Mouse (Mus musculus): ENCODE measurements around the gene Crbn.

Crbn gene

DNA sequence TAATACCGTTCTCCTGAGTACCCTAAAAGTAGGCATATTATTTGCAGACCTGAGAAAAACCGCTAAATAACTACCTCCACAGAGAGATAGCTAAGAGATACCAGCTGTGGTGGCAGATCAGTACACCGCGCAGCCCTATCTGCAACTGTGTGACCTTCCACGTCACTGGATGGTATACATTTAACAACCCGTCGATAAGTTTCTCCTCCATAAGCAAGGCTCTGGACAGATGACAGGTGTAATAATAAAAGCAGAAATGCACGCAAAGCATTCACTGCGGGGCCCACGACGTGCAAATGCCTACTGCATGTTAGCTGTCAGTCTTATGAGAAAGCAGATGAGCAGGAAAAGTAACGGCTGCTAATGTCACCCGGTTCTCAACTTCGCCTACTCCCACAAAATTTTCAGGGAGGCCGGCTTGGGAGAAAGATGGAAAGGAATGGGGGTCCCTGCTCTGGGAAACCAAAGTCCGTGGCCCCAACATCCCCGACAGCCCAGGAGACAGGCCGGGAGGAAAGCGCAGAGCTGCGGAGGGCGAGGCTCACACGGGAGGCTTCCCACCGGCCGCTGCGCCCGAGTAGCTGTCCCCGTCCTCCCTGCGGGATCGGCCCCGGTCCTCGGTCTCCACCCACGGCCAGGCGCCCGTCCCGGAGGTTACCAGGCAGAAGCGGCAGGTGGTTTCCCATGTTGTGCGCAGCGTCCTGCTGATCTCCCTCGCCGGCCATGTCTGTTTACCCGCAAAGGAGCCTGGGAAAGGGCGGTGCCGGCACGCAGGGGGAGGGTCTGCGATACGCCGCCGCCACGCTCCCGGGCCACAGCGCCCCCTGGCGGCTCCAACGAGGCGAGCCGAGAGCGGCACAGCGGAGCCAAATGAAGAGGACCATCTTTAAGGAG lies at the start of gene Crbn:
TSS of gene Crbn (minus strand) at position 745 of the 894 bp plus-strand sequence.
- in situ Hi-C loops (cut with MboI), result loop anchor here (10.0 to 25.0 kb wide), 2 partner anchors 135 to 1263 kb away; partner anchors contain the start of gene Setmar

DNA sequence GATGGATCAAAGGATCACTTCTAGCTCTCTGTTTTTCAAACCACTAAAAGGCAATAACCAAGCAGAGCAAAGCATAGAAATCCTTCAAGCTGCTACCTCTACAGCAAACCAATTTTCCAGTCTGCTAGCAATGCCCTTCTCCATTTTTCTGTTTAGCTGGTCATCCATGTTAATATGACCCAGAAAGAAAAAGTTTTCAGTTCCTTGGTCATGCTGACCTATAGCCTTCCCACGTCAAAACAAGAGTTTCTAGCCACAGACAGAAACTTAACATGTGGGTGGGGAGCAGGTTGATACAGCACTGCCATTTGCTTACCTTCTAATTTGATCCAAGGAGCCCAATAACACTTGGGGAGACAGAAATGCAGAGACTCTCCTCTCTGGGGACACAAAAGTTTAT lies 40.3 kb upstream of the Crbn start:
- in situ Hi-C loops (cut with MboI), result no loop called here

DNA sequence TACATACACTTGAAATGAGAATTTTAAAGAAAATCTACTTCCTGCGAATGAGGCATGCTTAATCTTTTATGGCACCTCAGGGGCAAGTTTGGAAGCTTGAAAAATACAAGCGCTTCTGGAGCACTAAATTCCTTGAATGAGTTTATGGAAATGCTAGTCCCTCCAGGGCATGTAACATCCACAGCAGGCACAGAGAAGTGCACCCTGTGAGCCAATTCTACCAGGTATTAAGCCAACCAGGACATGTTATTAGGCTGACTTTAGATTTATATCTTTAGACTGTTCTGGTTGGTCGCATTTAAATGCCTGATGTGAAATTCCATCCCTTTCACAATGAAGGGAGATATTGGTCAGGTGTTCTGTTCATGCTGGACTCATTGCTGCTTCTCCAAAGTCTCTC lies 38.2 kb upstream of the Crbn start:
- in situ Hi-C loops (cut with MboI), result no loop called here

DNA sequence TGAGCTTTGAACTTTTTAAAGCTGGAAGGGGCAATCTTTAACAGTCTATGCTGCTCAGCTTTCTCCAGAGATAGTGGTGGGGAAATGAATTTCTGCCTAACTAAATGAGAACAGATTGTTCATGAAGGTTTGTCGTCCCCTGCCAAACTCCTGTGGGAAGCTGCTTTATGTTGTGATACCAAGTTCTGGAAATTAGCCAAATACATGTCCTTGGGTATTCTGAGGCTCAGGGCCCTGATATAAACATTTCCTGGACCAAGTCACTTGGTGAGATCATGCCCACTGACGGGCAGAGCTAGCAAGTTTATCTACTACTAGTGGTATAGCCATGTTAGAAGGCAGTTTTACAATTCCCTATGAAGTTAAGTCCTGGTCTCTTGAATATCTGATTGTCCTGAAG lies 35.4 kb upstream of the Crbn start:
- in situ Hi-C loops (cut with MboI), result no loop called here

DNA sequence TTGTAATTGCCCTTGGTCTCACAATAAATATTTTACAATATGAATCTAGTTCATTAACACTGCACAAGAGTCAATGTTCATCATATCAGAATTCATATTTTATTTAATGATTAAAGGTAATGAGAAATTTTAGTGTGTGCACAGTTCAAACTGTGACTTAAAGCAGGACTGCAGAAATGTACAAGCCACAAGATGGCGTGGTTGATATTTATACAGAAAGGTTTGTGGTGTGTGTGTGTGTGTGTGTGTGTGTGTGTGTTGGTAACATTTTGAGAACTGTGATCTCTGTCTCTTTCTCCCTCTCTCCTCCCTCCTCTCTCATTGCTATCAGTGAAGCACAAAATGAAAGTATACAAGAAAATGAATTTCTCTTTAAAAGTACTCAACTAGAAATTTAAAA lies 22.5 kb upstream of the Crbn start:
- in situ Hi-C loops (cut with MboI), result loop anchor here (25.0 kb wide), 1 partner anchor 1240 kb away; the partner anchor contains the start of gene Setmar

DNA sequence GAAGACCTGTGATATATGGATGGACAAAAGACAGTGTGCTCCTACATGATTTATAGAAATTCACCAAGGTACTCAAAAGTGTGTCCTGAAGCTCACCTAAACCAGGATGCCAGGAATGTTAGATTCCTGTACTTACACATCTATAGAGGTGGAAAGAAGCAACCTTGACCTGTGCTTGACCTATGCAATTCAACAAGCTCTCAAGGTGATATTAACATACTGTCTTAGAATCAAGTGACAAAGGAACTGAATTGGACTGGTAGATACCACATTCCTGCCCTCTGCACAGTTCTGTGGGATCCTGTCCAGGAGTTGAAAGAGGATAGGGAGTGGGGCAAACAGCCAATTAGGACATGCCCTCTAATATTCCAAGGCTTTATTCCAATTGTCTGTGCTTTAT lies 20.7 kb upstream of the Crbn start:
- in situ Hi-C loops (cut with MboI), result loop anchor here (25.0 kb wide), 1 partner anchor 1242 kb away; the partner anchor contains the start of gene Setmar

DNA sequence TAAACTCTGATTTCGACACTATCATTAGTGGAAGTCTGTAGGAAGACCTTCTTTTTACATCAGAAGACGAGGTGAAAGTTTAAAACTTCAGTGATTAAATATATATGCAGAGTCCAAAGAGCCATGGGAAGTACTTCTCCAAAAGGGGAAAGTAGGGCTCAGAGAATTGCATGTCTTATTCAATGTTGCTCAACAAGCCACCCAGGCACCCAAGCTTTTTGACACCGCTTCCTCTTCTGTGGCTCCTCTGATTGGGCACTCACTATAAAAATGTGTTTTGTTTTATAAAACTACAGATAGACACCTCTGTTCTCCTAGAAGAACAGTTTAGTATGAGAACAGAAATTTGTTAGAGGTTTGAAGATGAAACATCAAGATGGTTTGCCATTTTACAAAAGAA lies 20.0 kb upstream of the Crbn start:
- in situ Hi-C loops (cut with MboI), result loop anchor here (25.0 kb wide), 1 partner anchor 1242 kb away; the partner anchor contains the start of gene Setmar

DNA sequence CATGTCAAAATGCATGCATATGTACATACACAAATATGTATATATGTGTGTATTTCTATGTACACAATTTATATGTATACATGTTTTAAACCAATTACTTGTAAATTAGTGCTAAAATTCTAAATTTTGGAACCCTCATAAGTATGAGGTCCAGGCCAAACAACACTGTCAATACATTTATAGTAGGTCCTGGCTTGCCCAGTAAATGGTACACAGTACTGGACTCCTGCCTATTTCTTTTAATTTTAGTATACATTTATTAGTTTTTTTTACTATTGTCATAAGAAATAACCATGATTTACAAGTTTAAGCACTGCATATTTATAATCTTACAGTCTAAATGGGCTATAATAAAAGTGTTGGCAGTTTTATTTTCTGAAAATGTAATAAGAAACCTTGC lies 19.4 kb upstream of the Crbn start:
- in situ Hi-C loops (cut with MboI), result loop anchor here (25.0 kb wide), 1 partner anchor 1243 kb away; the partner anchor contains the start of gene Setmar

DNA sequence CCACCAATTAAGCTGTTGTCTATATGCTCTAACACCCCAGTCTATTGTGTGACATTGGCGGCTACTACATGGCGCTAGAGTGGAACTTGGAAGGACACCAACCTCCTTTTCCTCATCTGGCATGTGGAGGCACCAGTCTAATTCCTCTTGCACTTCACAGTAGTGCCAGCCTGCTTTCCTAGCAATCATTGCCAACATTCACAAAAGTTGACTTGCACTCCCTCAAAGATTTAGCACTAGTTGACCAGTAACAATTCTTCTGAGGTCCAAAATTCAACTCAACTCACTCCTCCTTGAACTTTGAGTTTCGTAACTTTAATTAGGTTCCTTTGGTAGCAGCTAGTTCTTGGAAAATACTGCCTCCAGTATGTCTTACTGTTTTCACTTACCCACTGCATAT lies 10.8 kb upstream of the Crbn start:
- in situ Hi-C loops (cut with MboI), result loop anchor here (25.0 kb wide), 1 partner anchor 1252 kb away; the partner anchor contains the start of gene Setmar

DNA sequence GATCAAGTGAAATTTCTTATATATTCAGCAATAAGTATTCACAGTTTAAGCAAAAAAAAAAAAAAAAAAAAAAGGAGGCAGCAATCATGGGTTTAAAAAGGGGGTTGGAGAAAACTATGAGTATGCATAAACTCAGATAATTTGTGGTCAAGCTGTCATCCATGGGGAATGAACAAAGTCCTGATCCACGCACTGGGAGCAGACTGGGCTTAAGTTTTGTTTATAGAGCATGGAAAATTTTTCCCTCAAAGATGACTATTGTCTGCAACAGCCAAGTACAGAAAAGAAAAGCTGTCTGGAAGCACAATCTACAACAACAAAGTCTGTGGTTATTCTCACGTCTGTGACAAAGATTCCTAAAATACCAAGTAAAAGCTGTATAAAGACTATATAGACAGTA lies 9.3 kb upstream of the Crbn start:
- in situ Hi-C loops (cut with MboI), result loop anchor here (10.0 to 25.0 kb wide), 2 partner anchors 144 to 1253 kb away; partner anchors contain the start of gene Setmar

DNA sequence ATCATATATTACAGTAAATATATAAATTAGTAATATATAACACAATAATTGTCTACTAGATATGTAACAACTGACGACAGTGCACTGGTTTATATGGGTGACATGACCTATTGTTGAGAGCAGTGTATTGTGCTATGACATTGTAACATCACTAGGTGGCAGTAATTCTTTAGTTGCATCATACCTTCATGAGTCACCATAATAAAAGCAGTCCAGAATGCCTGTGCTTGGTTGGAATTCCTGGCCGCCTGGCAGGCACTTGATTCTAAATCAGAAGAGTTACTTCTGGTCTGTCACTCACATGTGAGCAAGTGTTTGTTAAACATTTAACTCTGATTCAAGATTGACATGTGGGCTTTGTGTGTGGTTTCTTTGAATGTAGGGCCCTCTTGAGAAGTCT lies 5.0 kb upstream of the Crbn start:
- in situ Hi-C loops (cut with MboI), result loop anchor here (10.0 to 25.0 kb wide), 2 partner anchors 140 to 1257 kb away; partner anchors contain the start of gene Setmar

DNA sequence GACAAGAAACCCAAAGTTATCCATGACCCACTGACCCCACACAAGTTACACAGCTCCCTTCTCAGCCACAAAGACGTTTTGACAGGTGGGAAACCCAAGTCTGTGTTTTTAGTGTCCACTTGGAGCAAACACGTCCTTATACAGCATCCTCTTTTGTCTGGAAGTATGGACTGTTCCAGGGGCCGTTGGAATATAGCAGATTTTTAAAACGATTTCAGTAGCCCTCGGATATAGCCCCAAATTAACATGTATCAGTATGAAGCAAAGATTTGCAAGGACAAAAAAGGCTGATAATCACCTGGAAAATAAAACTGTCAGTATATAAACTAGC lies 315 bp upstream of the Crbn start:
- in situ Hi-C loops (cut with MboI), result loop anchor here (10.0 to 25.0 kb wide), 2 partner anchors 135 to 1262 kb away; partner anchors contain the start of gene Setmar

DNA sequence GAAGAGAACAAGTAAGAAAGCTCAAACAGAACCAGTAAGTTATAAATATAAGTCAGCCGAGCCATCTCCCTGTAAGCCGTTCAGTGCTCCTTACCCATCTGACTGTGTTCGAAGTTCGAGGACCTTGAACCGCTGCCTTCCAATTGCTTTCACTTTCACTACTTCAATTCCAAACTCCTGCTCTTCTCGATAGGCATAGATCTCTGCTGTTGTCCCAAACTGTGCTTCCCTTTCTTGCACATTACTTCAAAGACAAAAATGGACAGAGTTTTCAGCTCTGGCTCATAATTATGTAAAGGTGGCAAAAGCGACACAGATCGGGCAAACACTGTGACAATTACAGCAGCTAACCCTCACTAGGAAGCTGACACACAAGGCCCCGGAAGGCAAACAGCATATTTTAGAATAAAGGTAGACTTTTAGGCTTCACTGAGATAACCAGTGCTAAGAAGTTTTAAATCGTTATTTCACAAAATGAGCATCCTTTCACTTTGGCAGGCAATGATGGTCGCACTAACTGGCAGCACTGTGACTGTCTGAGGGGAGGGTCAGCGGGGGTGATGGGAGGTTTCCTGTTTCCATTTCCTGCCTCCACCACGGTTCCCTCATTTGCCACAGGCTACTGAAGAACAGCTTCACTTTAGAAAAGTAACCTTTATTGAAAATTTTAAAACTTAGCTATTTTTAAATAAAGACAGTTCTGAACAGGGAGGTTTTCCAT lies 5.6 kb downstream of the Crbn start:
- in situ Hi-C loops (cut with MboI), result no loop called here

DNA sequence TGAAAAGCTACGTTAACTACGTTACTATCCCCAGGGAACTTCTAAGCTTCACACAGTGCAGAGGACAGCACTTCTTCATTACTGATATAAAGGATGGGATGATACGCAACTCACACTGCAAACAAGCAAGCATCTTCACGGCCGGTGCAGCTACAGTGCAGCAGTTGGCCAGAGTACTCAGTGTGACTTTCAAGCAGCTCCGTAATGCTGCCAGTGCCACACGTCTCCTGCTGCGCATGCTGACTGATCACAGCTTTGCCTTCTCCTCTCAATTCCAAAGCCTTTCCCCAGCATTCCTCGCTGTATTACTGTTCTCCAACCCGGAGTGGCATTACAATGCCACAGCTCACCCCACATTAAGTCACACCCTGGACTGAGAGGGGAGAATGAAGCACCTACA lies 6.3 kb downstream of the Crbn start:
- in situ Hi-C loops (cut with MboI), result no loop called here

DNA sequence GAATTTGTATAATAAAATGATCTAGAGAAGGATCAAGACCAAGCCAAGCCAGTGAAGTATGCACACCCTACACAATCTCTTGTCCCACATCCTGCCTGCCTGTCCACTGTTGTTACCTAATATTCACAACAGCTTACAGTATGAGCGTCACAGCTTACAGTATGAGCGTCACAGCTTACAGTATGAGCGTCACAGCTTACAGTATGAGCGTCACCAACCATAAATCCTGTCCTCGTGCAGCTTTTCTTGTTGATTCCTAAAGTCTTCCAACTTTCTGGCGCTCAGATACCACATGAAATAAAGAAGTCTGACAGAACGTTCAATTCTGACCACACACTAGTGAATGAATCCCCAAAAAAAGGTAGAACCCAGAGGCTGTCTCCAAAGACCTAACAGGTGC lies 6.8 kb downstream of the Crbn start:
- in situ Hi-C loops (cut with MboI), result no loop called here

DNA sequence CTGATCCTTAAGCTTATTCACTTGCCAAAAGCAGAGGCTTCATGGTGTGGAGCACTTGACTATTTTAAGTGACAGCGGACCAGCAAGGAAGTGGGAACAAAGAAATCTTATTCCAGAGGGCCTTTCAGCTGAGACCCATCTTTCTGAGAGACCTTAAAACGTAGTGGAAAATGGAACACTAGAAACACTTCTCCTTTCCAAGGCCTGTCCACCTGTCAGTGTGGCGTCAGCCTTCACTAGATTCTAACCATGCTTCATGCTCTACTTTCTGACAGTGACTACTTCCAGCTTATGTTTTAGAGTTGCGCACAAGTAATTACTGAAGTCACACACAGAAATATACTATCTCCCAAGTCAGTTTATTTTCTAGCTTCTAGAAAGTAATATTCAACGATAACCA lies 7.4 kb downstream of the Crbn start:
- in situ Hi-C loops (cut with MboI), result no loop called here

DNA sequence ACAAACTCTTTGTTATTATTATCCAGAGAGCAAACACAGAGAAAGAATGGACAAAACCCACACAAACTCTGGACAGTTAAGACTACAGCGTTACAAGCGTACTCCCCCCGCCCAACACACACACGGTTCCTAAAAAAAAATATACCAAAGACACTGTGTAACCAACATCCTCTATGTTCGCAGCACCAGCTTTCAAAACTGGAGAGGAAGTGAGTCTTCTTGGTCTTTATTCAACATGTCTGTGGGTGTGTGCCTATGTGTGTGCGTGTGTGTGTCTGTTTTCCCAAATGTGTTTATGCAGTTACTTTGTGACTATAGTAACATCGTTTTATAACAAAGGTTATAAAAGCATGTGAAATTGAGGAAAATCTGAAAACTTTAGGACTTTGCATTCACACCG lies 8.4 kb downstream of the Crbn start:
- in situ Hi-C loops (cut with MboI), result no loop called here

DNA sequence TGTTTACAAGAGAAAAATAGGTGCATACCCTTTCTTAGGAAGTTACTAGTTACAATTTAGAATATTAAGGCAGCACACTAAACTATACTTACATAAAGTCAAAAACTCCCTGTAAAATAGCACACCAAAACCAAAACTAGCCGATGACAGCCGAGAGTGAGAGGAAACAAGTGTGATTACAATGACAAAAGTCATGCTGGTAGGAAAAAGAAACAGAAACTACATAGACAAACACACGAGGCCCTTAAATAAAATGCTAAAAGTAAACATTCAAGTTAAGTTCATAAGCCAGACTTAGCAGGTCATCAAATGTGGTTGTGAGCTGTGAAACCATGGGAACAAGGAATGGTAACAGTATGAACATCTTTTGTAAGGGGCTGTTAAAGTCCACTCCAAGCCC lies 12.7 kb downstream of the Crbn start:
- in situ Hi-C loops (cut with MboI), result no loop called here

DNA sequence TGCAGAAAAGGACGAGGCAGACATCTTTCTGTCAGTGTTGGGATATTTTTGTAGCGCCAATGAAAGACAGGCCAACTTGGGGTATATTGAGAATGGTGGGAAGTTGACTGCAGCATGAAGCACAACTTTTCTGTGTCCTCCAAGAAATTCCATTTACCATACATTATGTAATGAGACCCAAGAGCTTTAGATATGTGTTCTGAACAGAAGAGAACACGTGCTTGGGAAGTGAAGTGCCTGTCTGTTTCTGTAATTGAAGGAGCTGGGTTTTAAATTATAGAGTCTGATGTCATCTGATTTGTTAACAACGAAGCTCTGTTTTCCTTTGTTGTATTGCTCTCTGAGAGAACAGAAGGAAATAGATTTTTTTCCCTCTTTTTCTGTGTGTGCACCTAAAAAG lies 29.8 kb downstream of the Crbn start:
- in situ Hi-C loops (cut with MboI), result no loop called here

DNA sequence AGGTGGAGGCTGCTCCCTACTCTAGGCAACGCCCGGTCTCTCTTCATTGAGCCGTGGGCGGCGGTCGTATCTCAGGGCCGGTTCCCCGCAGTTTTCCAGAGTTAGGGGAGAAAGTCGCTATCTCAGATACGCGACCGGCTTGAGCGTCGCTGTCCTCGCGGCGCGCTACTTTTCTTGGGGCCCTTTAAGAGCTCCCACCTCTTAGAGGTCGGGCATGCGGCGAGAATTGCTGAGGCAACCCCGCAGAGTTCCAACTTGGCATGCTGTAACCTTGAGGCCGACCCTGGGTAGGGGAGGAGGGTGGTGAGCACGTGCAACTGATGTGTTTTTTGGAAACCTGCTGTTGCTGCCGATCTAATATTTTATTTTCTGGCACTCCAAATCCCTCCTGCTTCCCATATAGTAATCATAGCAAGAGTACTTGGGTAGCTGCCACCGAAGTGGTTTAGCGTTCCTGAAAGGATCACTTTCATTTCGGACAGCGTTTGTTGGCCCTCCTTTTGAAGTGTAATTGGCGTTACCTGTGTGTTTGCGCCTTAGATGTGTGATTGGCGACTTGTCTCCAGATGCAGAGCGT lies 30.5 kb downstream of the Crbn start:
- in situ Hi-C loops (cut with MboI), result no loop called here

DNA sequence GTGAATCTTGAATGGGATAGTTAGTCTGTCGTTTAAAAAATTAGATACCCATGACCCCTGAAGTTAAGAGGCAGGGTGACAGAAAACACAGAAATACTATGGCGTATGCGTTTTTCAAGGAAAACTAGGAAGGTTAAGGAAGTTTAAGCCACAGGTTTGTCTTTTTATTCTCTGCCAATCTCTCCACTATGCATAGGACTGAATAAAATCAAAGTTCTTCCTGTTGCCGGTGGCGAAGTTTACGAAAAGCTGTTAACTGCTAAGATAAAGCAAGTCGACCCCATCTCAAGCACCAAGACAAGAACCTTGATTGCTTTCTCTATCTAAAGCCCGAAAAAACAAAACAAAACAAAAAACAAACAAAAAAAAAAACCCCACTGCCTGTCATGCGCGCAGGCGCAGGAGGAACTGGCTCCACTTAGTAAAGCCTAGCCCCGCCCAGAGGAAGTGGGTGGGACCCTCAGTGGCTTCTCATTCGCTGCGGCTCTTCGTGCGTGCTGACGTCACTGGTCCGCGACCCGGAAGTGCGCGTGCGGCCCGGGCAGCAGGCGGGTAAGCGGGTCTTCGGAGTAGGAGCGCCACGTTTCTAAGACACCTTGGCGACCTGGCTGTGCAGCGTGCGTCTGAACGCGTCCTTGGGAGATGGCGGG lies 31.1 kb downstream of the Crbn start, which contains the start of gene Trnt1:
TSS of gene Trnt1 (plus strand) at position 481 of the 650 bp plus-strand sequence.
- in situ Hi-C loops (cut with MboI), result no loop called here

DNA sequence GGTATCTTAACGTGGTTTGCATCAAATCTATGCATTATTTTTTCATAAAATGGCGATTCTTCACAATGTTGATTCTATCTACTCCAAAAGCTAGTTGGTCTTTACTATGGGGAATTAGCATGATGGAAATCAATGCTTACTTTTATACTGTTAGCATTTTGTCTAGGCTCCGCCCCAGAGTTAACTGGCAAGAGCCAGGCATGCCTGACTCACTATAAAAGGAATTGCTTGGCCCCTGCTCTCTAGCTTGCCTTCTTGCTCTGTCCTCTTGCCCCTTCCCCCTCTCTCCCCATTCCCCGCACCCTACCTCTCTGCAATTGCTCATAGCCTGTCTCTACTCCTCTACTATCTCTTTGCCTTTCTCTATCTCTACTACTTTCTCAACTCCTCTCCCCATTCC lies 33.1 kb downstream of the Crbn start:
- in situ Hi-C loops (cut with MboI), result no loop called here

Measured in mature B cell (primary cell).